Mouse (Mus musculus) gastrocnemius, postnatal 36 days (tissue): ENCODE measurements around the gene Erp29. TPM values are rescaled to one million over a fixed set of nuclear protein-coding genes. Genes with fewer than 3 reads are reported as not detected.
A peak's percentile ranks its signal among the peaks of the same experiment; 100 is the strongest.

Experiments used
- DNase-seq, 2 experiments: peaks; one replicate each; pipeline ENCODE4 v3.0.0; 2022
- intact Hi-C: fragments of 180-260 bp; cut with DNase I; formaldehyde crosslinking; loops from one replicate; pipeline ENCODE4 v1.15.1; 2025
- total RNA-seq, 2 experiments: library from RNA; stranded (reverse); gene quantifications; 2 replicates each; pipeline ENCODE4 v1.2.3; 2021

Erp29 gene
- total RNA-seq, 2 experiments from 2014 or later = 32.4 to 36.7 TPM

DNA sequence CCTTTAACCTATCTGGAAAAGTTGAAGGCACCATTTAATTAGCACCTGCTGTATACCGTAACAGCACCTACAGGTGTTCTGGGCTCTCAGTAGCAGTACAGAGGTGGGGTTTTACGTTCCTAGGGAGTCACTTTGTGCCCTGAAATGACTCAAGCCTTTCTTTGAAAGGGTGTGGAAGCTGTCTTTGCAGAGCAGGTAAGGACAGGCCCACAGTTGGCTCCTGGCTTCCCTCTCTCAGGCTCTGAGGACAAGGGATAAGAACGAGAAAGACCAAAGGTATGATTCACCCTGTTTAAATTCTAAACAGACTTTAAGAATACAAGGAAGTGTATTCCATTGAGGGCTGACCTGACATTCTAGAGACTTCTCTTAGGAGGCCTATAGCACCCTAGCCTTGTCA is 58.9 kb downstream of the Erp29 start:
- intact Hi-C loops = loop anchor here (2.0 kb wide), 1 partner anchor 175 kb away; no protein-coding TSS in a partner anchor
- no peak for DNase-seq

GRCm38 (mm10) chr5:121392667-121393380 is 59.5 kb downstream of the Erp29 start:
- intact Hi-C loops = loop anchor here (2.0 kb wide), 1 partner anchor 174 kb away; no protein-coding TSS in a partner anchor
- no peak for DNase-seq

GRCm38 (mm10) chr5:121389691-121390090 is 62.6 kb downstream of the Erp29 start:
- DNase-seq = no peak
- intact Hi-C loops = no loop called here

DNA sequence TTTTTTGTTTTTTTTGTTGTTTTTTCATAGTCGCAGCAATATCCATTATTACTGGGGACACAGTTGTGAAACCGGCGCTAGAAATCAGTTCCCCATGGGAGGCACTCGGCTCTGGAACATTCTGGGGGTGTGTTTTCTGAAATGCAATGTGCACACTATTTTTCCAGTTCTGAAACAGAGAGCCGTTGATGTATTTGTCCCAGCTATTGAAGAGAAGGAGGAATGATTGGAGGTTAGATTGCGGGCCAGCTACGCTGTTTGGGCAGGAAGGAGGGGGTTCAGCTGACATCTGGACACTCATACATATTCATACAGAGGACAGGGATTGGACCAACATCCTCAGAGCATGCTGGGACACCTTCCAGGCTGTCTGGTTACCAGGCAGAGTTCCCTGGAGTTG is 63.2 kb downstream of the Erp29 start:
- intact Hi-C loops = no loop called here
- no peak for DNase-seq

GRCm38 (mm10) chr5:121387126-121387525 is 65.2 kb downstream of the Erp29 start:
- intact Hi-C loops = no loop called here
- no peak for DNase-seq

GRCm38 (mm10) chr5:121386120-121386909 is 66.0 kb downstream of the Erp29 start:
- no peak for DNase-seq
- intact Hi-C loops = no loop called here

- intact Hi-C loops = no loop called here
- peak; percentile 90 to 97 for DNase-seq
Measured at GRCm38 (mm10) chr5:121385461-121386119, 66.7 kb downstream of the Erp29 start, which contains the start of gene Trafd1. Gene Trafd1 (minus strand): TSS chr5:121385632.

DNA sequence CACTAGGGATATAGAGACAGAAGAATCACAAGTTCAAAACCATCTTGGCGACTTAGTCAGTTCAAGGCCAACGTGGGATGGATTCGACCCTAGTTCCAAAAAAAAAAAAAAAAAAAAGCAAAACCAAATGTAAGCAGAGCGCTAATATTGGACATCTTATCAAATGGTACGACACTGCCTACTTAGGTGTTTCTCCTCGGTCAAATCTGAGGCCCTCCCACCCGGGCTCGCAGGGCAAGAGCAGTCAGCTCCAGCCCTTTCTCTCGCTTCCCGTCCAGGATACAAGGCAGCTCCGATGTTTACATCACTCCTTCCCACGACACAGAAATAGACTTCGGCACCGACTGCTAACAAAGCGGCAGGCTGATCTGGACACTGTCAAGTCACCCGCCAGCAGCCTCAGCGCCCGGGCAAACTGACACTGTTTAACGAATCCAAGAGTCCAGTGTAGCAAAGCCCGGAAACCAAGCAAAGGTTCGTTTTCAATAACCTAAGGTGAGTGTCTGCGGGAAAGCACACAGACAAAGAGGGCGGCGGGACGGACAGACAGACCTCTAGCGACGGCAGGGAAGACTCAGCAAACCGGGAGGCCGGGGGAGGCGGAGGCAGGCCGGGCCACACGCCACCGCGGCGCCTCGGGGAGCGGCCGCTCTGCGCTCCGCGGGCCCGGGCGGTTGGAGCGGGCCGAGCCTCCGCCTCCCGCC is 67.4 kb downstream of the Erp29 start:
- intact Hi-C loops = no loop called here
- DNase-seq = peak in 1 of 2 experiments; percentile 69

DNA sequence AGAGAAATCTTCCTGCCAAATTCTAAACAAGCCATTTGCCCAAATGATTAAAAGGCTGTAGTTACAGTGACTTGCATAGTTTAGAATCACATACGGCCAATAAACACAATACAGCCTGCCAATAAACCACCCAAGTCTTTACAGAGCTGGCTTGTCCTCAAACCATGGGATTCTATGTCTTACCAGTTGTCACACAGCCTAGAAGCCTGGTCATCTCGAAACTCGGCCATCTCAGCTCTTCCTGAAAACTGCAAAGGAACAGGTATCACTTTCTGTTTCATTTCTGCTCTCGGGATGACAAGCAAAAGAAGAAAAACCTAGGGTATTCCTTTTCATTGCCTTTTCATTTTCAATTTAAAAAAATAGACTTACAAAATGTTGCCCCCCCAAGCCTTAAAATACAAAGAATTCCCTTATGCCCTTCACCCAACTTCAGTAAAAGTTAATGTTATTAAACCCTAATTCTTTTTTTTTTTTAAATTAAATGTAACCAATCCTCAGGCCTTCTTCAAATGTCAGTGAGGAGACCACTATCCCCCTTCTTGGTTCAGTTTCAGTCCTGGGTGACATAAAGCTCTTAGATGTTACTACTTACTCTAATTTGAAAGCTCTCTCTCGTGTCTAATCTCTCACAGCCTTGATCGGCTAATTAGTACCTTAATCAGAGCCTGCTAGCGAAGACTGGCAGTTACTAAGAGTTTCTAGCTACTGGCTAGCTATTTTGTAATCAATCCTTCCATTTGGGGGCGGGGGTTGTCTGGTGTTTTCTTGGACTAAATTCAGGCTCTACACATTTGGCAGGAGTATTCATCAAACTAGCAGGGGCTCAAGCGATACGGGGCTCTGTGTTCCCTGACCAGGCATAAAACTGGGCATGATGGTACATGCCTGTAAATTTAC is 68.2 kb downstream of the Erp29 start:
- DNase-seq = no peak
- intact Hi-C loops = no loop called here

DNA sequence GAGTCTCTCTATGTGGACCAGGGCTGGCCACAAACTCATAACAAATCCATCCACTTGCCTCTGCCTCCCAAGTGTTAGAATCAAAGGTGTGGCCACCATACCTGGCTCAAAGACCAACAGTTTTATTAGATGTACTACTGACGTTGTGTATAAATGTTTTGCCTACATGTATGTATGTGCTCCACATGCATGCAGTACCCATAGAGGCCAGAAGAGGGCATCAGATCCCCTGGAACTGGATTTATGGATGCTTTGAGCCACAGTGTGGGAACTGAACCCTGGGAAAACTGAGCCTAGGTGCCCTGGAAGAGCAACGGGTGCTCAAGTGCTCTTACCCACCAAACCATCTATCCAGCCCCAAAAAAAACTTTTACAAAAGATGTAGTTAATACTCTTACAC is 71.6 kb downstream of the Erp29 start:
- DNase-seq = no peak
- intact Hi-C loops = no loop called here

GRCm38 (mm10) chr5:121378678-121379256 is 73.5 kb downstream of the Erp29 start:
- no peak for DNase-seq
- intact Hi-C loops = loop anchor here (5.0 kb wide), 1 partner anchor 161 kb away; no protein-coding TSS in a partner anchor

Other genes starting within 250 kb of the Erp29 start
- 100 to 1,000 TPM; 382 to 446 TPM for gene Rpl6, start 248.0 kb downstream of the Erp29 start, total RNA-seq
- gene Hectd4, start 232.3 kb downstream of the Erp29 start, total RNA-seq = 10 to 100 TPM; 10.9 to 12.1 TPM
- gene Trafd1, start 66.9 kb downstream of the Erp29 start, total RNA-seq = 10 to 100 TPM; 32.1 to 34.3 TPM
- 10 to 100 TPM; 24.3 to 26.1 TPM for gene Naa25, start 54.6 kb downstream of the Erp29 start, total RNA-seq
- 1 to 10 TPM; 5.0 to 6.3 TPM for gene Tmem116, start 613 bp downstream of the Erp29 start, total RNA-seq
- gene Adam1b, start 50.9 kb upstream of the Erp29 start, total RNA-seq = not detected
- 1 to 10 TPM; 1.6 to 1.7 TPM for gene Adam1a, start 93.0 kb upstream of the Erp29 start, total RNA-seq
- gene Gm42878, start 93.0 kb upstream of the Erp29 start, total RNA-seq = not detected
- gene Mapkapk5, start 93.4 kb upstream of the Erp29 start, total RNA-seq = 10 to 100 TPM; 79.5 to 81.0 TPM
- 100 to 1,000 TPM; 112 to 171 TPM for gene Aldh2, start 141.3 kb upstream of the Erp29 start, total RNA-seq
- 10 to 100 TPM; 21.3 to 22.4 TPM for gene Acad12, start 166.4 kb upstream of the Erp29 start, total RNA-seq
- gene Acad10, start 208.0 kb upstream of the Erp29 start, total RNA-seq = 10 to 100 TPM in 1 of 2 experiments, 1 to 10 TPM in 1; 9.7 to 10.2 TPM
- gene Brap, start 208.1 kb upstream of the Erp29 start, total RNA-seq = 10 to 100 TPM; 30.0 to 31.7 TPM